Mouse (Mus musculus) embryo, embryonic 11.5 days (tissue): ENCODE measurements around the gene Ank3.

Experiments
- DNase-seq: peaks from one replicate; pipeline ENCODE4 v3.0.0-alpha.2; 2012; ENCODE audit warnings: low read depth, low spot score

Ank3 gene

DNA sequence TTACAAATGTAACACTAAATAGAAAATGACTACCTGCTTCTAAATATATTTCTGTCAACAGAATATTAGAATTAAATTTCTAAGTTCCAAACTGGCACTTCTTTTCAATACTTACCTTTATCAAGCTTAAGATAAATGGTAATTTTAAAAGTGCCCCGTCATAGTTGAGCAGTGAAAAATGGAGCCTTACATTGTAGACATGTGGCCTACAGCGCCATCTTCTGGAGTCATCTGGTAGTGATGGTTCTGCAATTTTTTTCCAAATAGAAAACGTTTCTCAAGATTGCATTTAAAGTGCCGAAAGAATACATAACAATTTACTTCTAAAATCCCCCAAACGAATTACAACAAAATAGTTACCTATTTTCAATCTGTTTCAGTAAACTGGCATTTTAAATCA lies 566.0 kb downstream of the Ank3 start:
- DNase-seq, result peak; percentile 35

DNA sequence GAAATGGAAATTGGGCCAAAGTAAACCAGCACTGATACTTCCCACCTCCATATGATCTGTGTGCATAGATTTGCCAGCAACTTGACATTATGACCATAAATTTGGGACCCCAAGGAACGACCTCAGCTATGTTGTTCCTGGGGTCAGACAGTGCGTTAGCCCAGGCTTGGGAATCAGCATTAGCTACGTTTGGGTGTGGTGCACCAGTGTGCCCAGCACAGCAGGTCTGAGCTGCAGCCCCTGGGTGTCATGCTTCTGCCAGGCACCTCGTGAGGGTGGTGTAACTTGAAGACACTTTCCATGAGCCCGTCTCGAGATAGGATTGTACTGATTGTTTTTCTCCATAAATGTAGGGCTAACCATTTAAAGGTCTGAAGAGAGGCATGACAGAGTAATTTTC lies 566.5 kb downstream of the Ank3 start:
- DNase-seq, result no peak

DNA sequence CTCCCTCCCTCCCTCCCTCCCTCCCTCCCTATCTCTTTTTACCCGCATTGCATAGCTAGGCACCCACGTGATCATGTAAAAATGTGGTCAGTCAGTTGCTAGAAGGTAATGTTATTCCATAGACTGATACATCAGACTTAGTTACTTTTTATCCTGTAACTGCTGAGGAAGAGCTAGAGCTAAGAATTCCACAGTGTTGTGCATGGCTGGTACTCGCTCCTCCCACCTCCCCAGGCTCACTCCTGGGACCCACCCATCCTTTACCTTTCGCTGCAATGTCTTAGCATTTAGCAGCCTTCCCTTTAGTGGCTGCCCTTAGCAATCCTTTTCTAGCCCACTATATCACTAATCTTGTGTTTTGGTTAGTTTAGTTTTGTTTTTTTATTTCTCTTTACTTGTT lies 569.4 kb downstream of the Ank3 start:
- DNase-seq, result no peak

DNA sequence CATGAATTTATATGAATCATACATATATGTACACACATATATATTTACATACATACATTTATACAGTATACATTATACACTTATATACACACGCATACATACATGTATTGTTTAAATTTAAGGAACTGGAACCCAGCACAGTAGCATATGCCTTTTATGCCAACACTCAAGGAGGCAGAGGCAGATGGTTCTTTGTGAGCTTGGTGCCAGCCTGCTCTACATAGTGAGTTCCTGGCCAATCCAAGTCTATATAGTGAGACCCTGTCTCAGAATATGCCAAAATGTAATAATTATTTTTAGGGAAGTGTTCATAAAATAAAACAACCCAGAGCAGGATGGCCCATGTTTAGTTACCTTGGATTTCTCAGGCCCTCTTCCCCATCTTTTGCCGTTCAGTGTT lies 581.1 kb downstream of the Ank3 start:
- DNase-seq, result no peak

DNA sequence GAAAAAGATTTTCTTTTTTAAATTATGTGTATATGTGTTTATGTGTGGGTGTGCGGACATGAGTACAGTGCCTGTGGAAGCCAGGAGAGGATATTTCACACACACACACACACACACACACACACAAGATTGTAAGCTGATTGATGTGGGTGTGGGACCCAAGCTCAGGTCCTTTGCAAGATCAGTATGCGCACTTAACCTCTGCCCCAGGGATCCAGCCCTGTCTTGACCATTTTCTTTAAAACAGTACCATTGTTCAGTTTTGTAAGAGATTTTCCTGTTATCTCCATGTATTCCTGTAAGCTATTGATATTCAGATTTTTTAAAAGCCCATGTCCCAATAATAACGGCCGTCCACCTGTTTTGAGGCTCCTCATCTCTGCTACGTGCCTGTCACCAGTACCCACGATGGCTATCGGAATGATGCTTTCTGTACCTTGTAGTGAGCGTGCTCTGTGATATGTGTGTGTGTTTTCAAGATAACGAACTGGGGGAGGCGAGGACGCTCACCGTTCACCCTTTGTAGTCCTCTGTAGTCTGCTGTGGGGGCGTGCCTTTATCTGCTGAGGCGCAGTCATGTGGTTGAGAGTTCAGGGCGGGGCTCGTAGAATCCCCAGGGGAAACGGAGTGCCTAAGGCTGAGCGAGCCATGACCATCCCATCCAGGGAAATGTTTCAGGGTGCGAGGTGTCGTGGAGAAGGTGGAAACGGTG lies 583.0 kb downstream of the Ank3 start:
- no peak for DNase-seq

DNA sequence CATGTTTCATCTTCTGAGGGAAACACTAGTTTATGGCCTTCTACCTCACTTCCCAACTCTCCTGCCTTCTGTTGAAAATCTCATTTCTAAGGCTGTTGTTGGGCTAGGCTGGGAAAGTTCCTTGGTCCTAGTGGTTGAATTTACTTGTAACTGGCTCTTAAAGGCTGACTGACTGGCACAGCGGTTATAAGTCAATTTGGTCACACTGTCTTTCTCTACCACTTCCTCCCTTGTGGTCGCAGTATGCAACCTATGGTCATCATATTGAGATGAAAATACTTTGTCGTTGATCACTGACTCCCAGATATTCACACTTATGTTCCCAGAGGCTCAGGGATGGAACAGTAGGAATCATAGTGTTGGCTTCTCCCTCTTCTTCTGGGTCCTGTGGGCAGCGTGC lies 584.1 kb downstream of the Ank3 start:
- no peak for DNase-seq

DNA sequence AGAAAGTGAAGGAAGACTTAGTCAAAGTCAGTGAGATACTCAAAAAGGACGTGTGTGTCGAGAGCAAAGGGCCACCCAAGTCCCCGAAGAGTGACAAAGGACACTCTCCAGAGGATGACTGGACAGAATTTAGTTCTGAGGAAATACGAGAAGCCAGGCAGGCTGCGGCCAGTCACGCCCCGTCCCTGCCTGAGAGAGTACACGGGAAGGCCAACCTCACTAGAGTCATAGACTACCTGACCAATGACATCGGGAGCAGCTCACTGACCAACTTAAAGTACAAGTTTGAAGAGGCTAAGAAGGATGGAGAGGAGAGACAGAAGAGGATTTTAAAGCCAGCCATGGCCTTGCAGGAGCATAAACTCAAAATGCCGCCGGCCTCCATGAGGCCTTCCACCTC lies 588.9 kb downstream of the Ank3 start:
- DNase-seq, result no peak

DNA sequence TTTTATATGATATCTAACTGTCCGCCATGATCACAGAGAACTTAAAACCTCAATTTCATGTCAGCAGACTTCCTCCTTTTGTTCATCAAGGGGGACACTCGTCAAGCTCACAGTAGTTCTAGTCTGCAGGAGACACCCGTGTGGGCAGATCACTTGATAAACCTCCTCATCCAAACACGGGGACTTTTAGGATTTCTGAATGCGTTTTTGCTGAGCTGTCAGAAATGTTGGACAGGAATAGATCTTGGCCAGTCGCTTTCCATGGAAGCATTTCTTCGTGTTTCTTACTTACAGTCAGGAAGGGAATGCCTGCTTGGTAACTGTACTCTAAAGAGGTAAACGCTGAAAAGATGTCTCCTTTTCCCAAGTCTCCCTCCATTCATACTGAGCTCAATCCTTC lies 598.5 kb downstream of the Ank3 start:
- DNase-seq, result no peak

DNA sequence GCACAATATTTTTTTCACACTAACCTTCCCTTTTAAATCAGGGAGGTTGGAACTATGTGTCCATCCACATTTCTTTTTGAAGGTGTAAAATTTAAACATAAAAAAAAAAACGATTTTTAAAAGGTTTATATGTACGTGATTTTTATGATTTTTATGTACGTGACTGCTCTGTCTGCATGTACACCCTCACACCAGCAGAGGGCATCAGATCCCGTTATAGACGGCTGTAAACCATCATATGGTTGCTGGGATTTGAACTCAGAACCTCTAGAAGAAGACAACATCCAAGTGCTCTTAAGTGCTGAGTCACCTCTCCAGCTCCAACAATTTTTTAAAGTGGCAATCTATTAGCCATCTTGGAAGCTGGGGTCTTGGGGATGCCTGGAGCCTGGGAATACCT lies 605.5 kb downstream of the Ank3 start:
- DNase-seq, result no peak

DNA sequence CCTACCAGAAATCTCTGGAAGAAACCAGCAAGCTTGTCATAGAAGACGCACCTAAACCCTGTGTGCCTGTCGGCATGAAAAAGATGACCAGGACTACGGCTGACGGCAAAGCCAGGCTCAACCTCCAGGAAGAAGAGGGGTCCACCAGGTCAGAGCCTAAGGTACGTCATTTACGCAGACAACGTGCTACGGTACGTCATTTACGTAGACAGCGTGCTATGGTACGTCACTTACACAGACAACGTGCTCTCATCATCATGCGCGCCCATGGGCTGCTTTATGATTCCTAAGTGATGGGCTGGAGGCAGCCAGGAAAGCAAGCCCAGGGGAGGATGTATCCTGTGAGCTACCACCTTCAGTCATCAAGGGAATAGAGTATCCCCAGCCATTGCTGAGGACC lies 606.3 kb downstream of the Ank3 start:
- DNase-seq, result no peak

DNA sequence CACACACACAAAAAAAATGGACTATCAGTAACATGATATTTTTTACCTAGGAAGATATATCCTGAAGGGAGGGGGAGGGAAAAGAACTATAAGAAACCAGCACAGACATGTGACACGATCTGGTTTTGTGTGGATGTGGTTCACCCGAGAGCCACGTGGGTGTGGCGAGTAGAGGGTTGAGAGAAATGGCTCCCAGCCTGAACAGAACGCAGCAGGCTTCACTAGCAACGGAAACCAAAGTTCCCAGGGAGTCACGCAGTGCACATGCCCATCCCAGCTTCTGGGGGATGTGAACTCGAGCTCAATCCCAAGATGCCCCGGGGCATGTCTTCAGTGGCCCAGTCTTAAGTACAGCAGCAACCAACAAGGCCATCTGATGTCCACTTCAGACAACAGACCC lies 607.8 kb downstream of the Ank3 start:
- no peak for DNase-seq

DNA sequence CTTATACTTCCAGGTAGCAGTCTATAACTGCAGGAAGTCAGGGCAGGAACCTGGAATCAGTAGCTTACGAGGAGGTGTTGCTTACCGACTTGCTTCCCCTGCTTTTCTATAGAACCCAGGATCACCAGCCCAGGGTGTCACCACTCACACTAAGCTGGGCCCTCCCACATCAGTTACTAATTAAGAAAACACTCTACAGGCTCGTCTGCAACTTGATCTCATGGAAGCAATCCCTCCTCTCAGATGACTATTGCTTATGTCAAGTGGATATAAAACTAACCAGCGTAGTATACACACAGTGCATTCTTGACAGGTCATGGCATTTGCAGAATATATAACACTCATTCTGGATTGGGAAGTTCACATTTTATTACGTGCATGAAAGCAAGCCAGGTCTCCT lies 613.2 kb downstream of the Ank3 start:
- no peak for DNase-seq

DNA sequence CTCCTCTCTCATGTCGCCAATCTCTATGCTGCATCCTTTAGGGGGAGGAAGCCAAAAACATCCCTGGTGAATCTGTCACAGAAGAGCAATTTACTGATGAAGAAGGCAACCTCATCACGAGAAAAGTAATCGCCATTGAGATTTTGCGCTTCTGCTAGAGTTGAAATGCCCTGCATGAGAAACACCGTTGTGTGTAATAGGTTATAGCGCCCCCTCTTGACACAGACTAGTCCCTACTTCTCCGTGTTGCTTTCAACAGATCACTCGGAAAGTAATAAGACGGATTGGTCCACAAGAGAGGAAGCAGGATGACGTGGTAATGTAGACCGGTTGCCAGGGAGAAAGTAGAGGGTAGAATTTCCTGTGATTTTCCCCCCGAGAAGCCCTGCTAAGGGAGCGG lies 615.4 kb downstream of the Ank3 start:
- no peak for DNase-seq

DNA sequence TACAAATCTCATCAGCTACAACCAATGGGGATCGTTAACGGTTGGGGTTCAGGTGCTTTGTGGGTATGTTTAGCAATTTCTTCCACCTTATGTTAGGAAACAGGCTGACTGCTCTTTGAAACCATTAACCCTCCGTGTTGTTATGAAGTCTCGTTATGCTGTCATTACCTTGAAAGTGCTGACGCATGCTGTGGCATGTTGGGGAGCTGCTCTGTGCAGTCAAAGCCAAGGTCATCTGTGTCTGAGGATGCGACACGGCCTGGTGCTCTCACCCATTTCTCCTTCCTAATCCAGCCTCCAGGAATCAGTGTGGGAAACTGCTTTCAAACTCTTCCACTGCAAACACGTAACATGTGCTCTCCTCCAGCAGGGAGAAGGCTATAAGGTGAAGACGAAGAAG lies 616.6 kb downstream of the Ank3 start:
- DNase-seq, result no peak

DNA sequence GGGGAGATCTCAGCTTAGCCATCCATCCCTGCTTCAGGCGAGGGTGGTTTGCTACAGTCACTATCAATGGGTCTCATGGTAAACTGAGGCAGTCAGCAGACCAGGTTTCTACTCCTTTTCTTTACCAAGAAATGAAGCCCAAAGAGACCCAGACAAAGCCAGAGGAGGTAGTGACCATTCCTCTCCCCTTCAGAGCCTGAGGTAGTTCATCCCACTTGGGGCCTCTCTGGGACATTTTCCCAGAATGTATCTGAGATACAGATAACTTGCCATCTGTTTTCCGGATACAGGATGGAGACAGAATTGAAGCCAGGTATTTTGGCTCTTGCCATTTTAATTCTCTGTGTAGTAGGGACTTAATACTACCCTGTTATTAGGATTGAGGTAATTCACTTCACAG lies 620.1 kb downstream of the Ank3 start:
- DNase-seq, result no peak

DNA sequence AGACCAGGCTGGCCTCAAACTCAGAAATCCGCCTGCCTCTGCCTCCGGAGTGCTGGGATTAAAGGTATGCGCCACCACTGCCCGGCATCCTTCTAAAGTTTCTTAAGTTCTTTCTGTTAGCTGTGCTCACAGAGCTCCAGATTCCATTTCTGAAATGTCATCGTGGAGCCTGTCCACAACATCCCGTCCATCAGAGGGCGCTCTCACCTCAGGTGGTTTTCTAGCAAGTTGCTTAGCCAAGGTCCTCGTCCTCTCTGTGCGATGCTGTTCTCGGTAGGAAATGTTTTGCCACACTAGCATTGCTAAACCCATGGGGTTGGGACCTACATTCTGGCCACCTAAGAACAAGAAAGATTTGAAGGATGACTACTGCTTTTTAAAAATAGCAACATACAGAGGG lies 623.1 kb downstream of the Ank3 start:
- no peak for DNase-seq

DNA sequence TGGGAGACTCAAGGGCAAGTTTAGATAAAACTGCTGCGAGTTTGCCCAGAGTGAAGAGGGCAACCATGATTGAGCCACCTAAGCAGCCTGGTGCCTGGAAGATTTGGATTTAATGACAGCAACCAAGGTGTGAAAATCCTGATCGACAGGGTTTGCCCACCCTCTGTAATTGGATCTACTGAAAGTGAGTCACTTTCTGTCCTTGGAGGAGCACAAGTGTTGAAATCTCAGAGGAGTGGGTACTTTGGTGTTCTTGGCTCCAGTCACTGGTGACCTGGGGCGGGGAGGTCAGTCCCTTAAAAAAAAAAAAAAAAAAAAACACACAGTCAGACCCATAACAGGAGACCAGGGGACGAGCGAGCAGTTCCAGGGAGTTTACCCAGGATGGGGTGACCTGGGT lies 624.0 kb downstream of the Ank3 start:
- DNase-seq, result no peak

DNA sequence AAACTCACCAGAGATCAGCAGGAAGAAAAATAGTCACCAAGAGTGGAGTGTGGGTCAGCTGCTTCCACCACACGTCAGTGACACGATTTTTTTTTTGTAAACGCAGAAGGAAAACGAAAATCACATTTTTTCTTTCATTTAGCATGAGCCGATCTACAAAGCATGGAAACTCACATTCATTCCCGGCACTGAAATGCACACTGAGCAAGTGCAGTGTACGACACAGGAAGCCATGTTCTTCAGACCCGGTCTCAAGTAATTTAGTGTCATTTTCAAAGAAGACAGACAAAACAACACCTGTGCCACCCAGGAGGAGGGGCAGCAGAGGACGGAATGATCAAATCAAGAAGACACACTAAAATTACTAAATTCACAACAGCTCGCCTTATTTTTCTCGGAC lies 625.3 kb downstream of the Ank3 start:
- no peak for DNase-seq

DNA sequence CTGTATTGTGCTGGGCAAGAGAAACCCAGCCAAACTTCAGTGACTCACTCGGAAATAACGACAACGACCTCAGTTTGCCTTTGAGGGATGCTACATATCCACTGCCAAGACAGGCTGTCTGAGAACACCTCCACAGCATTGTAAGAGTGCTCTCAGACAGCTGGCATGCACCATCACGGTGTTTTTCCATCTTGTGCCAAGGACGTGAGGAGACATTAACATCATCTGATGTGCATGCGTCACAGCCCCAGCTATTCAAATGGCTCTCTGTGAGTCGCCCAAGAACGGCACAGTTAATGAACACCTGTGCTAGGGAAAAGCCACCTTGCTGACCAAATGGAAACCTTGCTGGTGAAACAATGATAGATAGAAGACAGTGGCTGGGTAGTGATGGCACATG lies 633.4 kb downstream of the Ank3 start:
- DNase-seq, result no peak

DNA sequence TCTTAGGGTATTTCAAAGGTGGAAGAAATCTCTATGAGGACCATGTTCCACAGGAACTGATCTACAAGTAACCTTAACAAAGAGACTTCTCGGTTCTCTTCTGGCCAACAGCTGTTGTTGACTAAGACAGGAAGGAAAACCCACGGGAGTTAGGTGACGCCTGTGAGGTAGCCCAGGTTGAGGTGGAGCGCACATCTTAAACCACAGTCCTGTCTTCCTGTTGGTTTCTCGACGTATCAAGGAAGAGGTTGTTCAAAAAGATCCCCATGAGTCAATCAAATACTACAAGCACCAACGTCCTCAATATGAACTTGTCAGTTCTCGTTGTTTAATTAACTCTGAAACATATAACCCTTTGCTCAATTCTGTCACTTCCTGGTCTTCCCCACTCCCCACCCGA lies 634.4 kb downstream of the Ank3 start:
- no peak for DNase-seq

DNA sequence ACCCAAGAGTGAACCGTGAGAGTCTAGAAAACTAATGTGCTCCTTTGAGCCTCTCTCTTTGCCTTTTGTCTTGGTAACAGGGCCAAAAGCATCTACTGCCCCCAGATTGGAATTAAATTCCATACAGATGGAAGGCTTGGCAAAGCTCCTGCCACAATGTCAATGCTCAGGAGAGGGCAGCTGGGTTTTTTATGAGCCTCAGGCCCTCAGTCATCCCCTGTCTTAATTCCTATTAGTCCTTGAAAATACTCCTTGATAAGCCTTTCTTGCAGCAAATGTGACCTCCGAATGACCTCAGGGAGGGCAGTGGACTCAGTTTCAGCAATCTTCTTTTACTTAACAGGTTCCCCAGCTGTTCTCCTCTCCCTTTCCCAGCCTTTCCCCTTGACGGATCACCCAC lies 635.3 kb downstream of the Ank3 start:
- DNase-seq, result no peak

DNA sequence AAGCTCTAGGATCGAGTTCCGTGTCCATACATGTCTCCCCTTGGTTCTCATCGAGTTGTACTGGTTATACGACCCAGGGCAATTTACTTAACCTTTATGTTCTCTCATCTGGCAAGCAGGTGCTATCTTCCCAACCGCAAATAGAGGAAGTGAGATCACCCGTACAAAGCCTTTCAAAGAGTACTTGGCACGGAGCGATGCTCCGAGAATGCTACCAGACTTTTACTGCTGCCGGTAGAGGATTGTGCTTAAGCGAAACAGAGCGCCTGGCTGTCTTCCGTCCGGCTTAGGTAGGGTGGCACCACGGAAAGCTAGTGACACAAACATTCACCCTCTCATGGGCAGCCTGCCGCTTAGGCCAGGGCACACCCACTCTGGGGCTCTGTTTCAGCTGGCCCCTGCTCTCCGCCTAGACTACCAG lies 641.3 kb downstream of the Ank3 start:
- no peak for DNase-seq

DNA sequence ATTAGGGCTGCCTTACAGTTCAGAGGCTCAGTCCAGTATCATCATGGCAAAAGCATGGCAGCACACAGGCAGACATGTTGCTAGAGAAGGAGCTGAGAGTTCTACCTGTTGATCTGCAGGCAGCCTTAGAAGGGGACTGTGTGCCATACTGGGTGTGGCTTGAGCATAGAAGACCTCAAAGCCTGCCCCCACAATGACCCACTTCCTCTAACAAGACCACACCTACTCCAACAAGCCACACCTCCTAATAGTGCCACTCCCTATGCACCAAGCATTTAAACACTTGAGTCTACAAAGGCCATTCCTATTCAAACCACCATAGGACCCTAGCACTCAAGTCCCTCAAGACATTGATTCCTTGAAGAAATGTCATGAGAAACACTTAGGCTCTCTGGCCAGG lies 643.0 kb downstream of the Ank3 start:
- no peak for DNase-seq

DNA sequence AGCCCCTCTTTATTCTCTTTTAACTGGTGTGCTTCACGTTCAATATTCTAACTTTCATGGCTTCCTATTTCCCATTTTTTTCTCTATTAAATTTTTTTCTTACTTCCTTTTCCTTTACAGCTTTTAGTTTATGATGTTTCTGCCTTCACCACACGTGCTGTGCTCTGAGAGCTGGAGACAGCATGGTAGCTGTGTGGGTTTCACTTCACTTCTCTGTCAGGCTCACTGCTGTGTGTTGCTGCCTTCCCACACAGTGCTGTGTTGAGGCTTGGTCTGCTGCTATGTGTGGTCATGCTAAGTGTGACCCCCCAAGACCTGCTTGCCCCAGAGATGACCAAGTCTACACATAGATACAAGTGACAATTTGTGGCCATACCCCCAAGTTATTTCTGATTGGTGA lies 647.1 kb downstream of the Ank3 start:
- no peak for DNase-seq
